Mouse (Mus musculus) ovary, postnatal 14 days (tissue): ENCODE measurements around the gene Abcb5.

ENCODE experiments used
- DNase-seq: peaks from one replicate; pipeline ENCODE4 v3.0.0; 2022; ENCODE audit warnings: low spot score

The Abcb5 gene

DNA sequence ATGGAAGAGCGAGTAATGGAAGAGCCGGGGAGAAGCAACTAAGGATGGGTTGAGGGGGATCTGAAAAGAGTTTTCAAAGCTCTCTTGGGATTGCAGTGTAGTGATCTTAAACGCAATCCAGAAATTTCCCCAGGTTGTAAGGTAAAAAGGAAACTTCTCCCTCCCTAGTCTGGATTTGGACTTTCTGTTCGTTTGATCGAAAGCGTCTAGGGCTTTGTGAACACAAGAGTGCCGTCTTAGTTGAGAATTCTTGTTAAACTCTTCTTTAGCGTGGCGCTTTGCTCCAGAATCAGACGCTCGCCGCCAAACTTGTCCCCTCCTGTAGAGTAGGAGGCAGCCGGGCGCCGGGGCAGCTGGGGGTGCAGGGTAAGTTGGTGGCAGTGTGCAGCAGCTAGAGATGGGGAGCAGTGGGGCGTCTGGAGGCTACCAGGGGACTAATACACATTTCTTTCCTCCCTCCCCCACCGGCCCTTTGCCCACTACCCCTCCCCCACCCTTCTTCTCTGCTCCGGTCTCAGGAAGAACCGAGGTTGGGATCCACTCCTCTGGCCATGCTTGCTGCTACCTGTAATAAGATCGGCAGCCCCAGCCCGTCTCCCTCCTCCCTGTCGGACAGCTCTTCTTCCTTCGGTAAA, 118.2 kb downstream of the Abcb5 start:
- no peak for DNase-seq

DNA sequence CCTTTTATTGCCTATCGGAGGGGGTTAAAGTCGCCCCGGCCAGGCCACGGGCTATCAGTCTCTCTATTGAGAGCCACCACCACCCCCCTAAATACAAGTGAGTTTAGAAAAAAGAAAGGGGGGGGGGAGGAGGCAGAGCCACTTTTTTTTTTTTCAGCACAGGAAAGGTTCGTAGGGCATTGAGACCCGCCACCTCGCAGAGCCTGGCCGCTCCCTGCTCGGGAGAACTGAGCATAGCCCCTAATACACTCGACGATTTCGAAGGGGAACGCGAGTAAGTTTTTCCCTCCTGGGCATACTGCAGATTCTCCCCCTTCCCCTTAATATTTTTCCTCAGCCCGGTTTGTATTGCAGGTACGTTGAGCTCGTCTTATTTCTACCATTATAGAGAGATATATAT, 118.8 kb downstream of the Abcb5 start:
- no peak for DNase-seq

DNA sequence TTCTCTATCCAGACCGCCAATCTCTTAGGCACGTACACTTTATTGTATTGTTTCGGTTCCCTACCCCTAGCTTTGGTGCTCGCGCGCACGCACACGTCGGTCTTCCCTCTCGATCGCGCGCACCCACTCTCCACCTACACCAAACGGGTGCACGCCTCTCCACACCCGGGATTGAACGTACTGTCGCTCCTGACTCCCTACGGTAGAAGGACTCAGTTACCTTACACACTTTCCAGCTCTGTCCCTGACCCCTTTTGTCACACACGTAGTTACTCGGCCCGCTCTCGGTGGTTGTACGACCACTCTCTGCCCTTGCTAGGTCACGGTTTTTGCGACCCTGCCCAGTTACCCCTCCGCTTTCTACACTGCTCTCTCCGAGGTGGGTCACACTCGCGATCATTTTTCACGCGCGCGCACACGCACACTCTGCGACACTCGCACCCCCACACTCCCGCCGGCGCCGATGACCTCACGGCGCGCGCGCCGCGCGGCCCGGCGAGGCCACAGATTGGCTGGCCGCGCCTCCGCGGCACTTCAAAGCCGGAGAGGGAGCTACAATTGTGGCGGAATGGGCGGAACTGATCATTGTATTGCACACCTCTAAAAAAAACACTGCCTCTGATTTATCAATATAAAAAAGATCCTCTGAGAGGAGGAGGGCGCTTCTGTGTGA, 119.4 kb downstream of the Abcb5 start:
- no peak for DNase-seq

DNA sequence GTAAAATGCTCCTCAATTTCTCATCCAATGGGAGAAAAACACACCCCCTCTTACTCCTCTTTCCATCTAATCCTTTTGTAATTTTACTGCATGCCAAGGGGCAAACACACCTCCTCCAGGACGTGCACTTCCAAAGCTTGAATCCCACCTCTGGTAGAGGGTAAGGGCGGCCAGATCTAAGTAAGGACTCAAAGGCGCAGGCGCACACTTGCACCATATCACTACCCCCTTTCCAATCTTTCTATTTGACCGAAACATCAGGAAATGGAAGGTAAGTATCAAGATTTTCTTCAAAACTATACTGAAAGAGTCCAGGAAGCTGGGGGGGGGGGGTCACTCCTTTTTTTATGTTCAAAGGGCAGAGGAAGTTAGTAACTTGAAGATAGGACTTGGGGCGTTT, 120.0 kb downstream of the Abcb5 start, which contains the start of gene Sp8:
Gene Sp8 (plus strand): TSS at position 109 of the 400 bp plus-strand sequence.
- DNase-seq: no peak

DNA sequence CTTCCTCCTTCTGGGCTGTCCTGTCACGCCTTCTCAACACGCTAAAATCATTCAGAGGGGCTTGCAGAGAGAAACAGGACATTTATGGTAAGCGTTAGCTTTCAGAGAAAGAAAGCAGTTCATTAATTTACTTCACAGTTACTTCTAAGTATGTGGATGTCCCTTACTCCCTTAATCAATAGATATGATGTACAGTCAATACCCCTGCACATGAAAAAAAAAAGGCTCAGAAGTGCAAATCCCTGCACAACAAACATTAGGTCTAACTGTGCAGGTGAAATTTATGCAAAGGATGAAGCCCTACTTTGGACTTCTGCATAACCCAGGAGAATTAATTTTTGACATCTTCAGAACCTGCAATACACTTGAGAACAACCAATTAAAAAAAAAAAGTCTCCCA, 120.9 kb downstream of the Abcb5 start:
- no peak for DNase-seq

DNA sequence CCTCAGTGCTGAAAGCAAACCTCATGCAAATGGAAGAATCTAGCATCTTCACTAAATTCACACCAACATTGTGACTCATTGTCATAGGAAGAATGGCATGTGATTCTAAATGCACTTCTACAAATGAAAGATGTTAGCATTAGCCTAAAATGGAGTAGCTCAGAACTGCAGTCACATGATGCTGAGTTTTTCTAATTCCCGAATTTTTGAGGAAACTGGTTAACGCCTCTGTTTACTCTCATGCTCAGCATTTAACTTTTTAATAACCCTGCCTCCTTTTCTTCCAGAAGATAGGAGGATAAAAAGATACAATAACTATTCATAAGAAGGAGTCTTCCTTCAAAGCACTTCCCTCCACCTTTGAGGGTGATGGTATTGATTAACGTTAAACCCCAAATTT, 121.4 kb downstream of the Abcb5 start:
- DNase-seq: no peak

DNA sequence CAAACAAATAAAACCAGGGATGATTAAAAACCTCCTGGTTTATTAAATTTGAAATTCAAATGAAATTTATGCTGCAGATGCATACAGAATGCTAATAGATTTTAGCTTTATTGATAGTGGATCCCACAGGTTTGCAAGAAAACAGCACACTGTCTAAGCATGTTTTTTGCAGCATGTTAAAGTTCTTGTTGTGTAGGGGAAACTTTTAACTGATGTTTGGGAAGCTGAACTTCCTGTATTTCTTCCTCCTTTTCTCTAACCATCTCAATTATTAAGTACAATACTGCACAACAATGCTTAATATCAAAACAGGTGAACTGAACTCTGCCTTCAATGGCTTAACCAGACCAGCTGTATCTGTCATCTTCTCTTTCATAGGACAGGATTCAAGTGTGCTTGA, 122.1 kb downstream of the Abcb5 start:
- no peak for DNase-seq

DNA sequence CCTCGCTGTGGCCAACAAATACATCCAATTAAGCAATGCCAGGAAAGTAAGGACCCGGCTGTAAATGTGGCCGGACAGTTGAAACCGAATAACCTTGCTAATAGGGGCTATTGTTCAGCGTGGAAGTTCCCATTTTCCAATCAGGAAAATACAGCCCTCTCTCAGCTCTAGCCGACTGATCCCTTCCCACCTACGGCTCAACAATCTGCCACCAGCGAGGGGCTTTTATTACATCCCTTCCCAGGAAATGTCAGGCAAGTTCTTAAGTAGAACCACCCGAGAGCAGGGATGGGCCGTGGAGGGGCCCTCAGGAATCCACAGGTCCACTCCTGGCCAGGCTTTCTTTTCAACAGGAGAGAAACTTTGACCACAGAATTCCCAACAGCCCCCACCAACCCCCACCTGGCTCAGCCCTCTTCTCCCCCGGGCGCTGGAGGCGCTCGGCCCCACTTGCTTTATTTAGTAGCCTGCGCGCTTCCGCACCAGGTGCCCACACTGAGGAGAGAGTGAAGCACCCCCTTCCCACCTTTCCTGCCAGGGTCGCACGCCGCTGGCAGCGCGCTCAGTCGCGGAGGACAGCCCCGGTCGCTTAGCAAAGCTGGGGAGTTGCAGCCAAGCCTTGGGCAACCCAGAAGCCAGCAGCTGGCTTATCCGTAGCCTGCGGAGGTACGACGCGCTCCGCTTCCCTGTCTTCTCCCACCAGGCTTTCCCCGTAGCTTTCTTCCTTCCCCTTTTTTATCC, 123.4 kb downstream of the Abcb5 start:
- DNase-seq: no peak

DNA sequence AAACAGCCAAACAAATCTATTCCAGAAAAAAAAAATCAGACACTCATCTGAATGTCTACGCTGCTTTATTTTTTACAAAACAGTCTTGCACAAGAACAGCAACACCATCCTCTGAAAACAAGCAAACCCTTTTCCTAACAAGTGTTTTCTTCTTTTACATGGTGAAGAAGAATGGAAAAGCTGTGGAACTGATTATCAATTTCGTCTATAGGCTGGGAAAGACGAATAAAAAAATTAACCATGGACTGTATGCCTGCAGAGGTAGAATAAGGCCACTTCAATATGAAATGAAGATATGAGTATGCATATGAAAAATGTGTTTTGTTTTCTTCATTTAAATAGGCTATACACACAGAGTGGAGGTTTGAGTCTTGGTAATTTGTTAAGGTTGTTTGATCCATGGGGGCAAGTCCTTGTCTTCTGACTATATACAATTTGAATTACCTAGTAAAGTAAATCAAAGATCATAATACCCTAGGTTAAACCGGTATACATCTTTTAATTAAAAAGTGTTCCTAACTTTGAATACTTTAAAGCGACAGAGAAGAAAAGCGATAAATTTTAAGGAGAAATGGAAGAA, 124.2 kb downstream of the Abcb5 start:
- DNase-seq: no peak

DNA sequence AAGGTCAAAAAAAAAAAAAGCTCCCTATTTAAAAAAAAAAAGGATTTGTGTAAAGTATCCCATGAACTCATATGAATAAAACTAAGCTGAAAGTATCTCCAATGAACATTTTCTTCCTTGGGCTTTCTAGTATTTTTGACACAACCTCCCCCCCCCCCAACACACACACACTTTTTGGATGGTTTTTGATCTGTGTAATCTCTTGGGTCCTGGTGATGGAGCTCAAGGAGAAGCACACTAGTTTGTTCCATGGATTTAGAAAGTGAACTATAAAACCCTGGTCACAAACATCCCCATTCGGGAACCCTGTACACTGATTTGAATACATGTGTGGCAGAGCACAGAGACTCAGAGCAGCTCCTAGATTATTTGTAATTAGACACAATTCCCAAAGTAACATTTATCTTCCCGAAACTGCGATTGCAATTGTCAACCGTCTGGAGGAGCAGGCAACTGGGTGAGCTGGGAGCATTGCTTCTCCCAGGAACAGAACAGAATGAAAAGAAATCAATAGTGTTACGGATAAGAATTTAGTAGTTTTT, 124.8 kb downstream of the Abcb5 start:
- no peak for DNase-seq

DNA sequence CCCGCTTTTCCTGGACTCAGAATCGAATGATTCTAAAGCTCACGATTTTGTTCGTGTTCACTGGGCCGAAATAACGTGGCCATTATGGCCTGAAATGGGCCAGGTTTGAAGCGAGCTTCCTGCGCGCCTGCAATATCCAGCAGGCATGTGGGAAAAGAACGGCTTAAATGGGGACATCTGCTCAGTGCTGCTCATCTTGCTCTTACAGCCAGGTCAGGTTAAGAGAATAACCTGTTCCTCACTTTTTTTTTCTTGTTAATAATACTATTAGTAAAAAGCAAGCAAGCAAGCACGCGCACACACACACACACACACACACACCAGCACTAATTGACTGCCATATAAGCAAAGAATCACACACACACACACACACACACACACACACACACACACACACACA, 125.4 kb downstream of the Abcb5 start:
- DNase-seq: no peak

DNA sequence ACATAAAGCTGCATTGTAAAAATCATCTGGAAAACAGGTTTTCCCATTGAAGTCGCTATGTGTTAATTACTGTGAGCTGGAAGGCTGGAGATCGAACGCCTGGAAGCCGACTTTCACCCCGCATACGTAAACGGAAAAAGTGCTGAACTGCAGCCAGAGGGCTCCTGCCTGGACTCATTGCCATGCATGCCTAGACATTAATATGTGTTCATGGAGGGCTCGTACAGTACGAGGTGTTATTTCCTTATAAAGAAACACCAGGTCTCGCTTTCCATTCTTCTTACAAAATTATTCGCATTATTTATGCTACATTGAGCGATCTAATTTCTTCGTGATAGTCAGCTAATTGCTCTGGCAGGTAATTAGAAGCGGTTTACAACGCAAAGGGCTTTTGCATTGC, 125.9 kb downstream of the Abcb5 start:
- DNase-seq: no peak

DNA sequence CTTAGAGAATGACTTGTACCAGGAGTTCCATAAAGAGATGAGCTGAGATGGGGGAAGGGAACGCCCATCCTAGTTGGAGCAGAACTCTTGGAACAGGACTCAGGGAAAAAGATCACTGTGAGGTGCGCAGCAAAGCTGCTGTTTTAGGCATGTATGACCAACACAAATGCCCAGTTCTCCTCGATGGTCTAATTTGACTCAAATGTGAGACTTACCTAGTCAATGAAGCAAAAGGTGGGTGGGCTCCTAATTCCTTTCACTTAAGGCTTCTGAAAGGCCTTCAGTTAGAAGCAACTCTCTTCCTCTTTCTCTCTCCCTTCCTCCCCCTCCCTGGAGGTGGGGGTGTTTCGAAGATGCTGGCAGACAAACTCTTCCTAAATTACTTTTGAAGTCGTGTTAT, 126.8 kb downstream of the Abcb5 start:
- DNase-seq: no peak

DNA sequence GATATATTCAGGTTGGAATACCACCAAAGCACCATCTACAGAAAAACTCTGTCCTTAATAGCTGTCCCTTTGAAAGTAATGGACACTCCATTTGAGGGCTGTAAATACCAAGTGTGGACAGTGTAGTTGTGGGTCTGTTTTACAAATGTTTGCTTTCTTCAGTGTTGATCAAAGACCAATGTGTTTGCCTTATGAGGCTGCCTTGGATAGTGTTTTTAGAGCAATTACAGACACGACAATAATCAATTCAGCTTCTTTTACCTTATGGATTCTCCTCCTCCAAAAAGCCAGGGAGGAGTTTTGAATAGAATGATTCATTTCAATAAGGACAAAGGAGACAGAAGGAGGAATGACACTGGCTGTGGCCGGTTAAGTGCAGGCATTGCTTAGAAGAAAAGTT, 128.0 kb downstream of the Abcb5 start:
- DNase-seq: no peak

DNA sequence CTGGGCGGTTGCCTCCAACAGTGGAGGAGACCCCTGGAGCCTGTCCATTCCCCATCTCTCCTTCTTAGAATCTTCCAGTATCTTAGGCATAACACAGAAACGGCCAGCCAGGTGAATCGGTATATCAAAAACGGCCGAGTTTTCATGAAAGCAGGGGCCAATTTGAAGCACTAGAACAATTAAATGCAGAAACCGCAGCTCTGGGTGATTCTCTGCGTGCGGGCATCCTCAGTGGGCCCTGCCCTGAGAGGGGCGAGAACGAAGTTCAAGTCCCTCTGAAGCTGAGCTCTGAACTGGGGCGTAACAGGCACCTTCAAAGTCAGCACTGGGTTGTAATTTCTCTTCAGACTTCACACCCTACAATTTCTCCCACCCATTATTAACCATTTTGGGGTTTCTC, 128.9 kb downstream of the Abcb5 start:
- DNase-seq: no peak

DNA sequence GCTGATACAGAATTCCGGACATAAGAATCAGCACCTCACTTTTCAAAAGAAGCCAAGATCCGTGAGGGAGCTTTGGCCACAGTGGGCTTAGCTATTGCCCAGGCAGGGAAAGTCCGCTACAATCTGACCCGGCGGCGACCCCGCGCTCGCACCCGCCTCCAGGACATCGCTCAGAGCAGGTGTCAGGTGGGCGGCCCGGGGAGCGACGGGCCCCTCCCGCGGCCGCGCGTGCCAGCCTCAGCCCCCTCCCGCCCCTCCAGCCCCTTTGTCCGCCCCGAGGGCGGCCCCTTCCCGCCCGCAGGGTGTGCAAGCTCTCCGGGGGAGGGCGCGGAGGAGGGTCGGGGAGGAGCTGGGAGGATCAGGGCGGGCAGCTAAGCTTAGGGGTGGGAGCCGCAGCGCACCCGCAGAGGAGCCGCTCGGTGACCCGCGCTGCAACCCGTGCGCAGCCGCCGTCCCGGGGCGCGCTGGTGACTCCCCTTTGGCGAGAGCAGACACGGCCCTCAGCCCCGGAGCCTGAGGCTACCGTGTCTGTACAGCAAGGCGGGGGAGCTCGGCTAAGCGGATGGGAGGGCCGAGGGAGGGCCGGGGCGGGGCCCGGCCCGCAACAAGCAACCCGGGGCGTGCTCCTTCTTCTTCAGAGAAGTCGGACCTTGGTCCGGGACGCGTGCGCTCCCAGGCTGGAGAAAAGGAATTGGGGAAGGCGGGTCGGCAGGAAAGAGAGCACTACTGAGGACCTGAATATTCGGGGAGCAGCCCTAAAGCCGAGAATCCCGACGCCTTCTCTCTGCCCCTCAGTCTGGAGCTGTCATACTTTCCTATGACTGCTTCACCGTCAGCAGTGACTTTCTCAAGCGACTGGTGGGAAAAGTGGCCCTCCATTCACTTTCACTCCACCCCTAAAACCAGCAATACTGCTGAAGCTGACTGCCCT, 129.5 kb downstream of the Abcb5 start:
- DNase-seq: no peak

DNA sequence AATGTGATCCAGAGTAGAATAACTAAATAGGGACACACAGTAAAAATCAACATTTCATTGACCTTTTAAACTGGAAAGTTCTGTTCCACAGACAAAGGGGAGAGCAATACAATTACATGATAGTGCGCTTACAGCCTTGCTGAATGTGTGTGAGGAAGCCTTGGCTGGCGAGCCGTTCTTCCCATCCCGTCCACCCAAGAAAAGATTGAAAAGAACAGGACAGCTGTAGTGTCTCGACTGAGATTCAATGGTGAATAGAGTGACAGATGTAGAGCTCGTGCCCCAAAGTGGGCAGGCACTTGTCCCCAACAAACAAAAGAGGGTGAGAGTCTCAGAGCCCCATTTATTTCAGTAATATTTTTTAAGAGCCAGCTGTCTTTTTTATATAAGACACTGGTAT, 136.3 kb downstream of the Abcb5 start:
- no peak for DNase-seq
